Mouse (Mus musculus) liver, adult 2 months (tissue): Measurements from ENCODE around the gene Rpgrip1l. TPM values are rescaled to one million over a fixed set of nuclear protein-coding genes. Genes with fewer than 3 reads are reported as not detected.
A peak's percentile ranks its signal among the peaks of the same experiment; 100 is the strongest.

Experiments
- DNase-seq: peaks from one replicate; pipeline ENCODE4 v3.0.0-alpha.2; 2011; ENCODE audit warnings: low read depth, low spot score; ENCODE audit errors: extremely low read depth
- H3K27ac ChIP-seq: fragments of 200-500 bp; replicated peaks from 2 replicates; pipeline ENCODE4 v1.5.1; 2012; ENCODE audit warnings: low read depth, mild to moderate bottlenecking, control low read depth, inconsistent platforms, low read length; ENCODE audit not compliant: insufficient read depth
- H3K27me3 ChIP-seq: fragments of 200-500 bp; 2 replicates; pipeline ENCODE4 v1.6.1; 2012; ENCODE audit warnings: mild to moderate bottlenecking, moderate library complexity, low read length, inconsistent platforms; ENCODE audit not compliant: control insufficient read depth, insufficient read depth
- H3K36me3 ChIP-seq: fragments of 200-500 bp; 2 replicates; pipeline ENCODE4 v1.6.1; 2012; ENCODE audit warnings: low read length, inconsistent platforms; ENCODE audit not compliant: control insufficient read depth, insufficient read depth
- H3K4me1 ChIP-seq: fragments of 200-500 bp; 2 replicates; pipeline ENCODE4 v1.6.1; 2011; ENCODE audit warnings: low read length; ENCODE audit not compliant: control insufficient read depth, insufficient read depth
- H3K4me3 ChIP-seq: fragments of 200-500 bp; 2 replicates; pipeline ENCODE4 v1.5.1; 2011; ENCODE audit warnings: low read depth, mild to moderate bottlenecking, control low read depth, low read length, moderate library complexity; ENCODE audit not compliant: insufficient read depth
- H3K79me2 ChIP-seq: fragments of 200-500 bp; 2 replicates; pipeline ENCODE4 v1.6.1; 2012; ENCODE audit warnings: inconsistent platforms, mild to moderate bottlenecking, low read length, moderate library complexity; ENCODE audit not compliant: control insufficient read depth, insufficient read depth
- H3K9ac ChIP-seq: fragments of 200-500 bp; 2 replicates; pipeline ENCODE4 v1.6.1; 2012; ENCODE audit warnings: low read depth, mild to moderate bottlenecking, control low read depth, inconsistent platforms, low read length
- CTCF ChIP-seq: fragments of 200-500 bp; IDR thresholded peaks from 2 replicates; pipeline ENCODE4 v1.5.1; 2011; ENCODE audit warnings: low read depth, low read length, control low read depth
- POLR2A ChIP-seq: fragments of 200-500 bp; IDR thresholded peaks from 2 replicates; pipeline ENCODE4 v1.6.1; 2011; ENCODE audit warnings: low read length, control low read depth; ENCODE audit not compliant: insufficient read depth; ENCODE audit errors: extremely low read depth
- WGBS: fragments of 180-500 bp; shearing (Covaris S2); methylation state at CpG from one replicate; pipeline ENCODE4 v1.1.7; 2018; 5-methylcytosine and 5-hydroxymethylcytosine counted together
- polyA plus RNA-seq: library from polyadenylated mRNA; depleted of rRNA; stranded (reverse); fragments of >200 nt; gene quantifications from 2 replicates; pipeline ENCODE4 v1.2.3, GENCODE M21; 2012
- total RNA-seq: library from RNA; depleted of rRNA; stranded (reverse); fragments of >200 nt; gene quantifications from 2 replicates; pipeline ENCODE4 v1.2.3, GENCODE M21; 2014

The Rpgrip1l gene
- total and polyA plus RNA-seq, 2 experiments: 0.22 to 2.5 TPM

- H3K27ac ChIP-seq: no peak overlapping the region
- H3K27me3 ChIP-seq: no peaks in the 10 kb centered on the region
- no peak overlapping the region for H3K4me3 ChIP-seq
- no peaks in the 10 kb centered on the region for H3K4me1 ChIP-seq
- H3K79me2 ChIP-seq: no peaks in the 10 kb centered on the region
- no peak overlapping the region for H3K9ac ChIP-seq
- DNase-seq: no peak
- H3K36me3 ChIP-seq: no peaks in the 10 kb centered on the region
- 89% methylated on average over 3 of the region's 3 CpGs for WGBS
- TF ChIP-seq CTCF (no peak), POLR2A (no peak)
These were observed 49.1 kb downstream of the Rpgrip1l start for GRCm38 (mm10) chr8:91263939-91264338.

- no peaks in the 10 kb centered on the region for H3K27me3 ChIP-seq
- WGBS: 47% methylated on average over 2 of the region's 2 CpGs
- no peak overlapping the region for H3K27ac ChIP-seq
- H3K79me2 ChIP-seq: no peaks in the 10 kb centered on the region
- no peak overlapping the region for H3K9ac ChIP-seq
- peak; percentile 61 for DNase-seq
- peak; percentile 79 for TF ChIP-seq CTCF
- TF ChIP-seq POLR2A: no peak
- H3K4me1 ChIP-seq: no peaks in the 10 kb centered on the region
- no peaks in the 10 kb centered on the region for H3K36me3 ChIP-seq
- no peak overlapping the region for H3K4me3 ChIP-seq
These were observed 51.5 kb downstream of the Rpgrip1l start for GRCm38 (mm10) chr8:91261598-91261997.

- TF ChIP-seq CTCF: no peak
- no peak for TF ChIP-seq POLR2A
- Histone ChIP-seq H3K27ac (no peak overlapping the region), H3K4me3 (no peak overlapping the region), H3K9ac (no peak overlapping the region), H3K4me1 (peaks cover 2% of the 10 kb centered on the region; the same call in 1 of the 2 replicates), H3K36me3 (peaks cover 6% of the 10 kb centered on the region; the same call in 1 of the 2 replicates), H3K27me3 (no peaks in the 10 kb centered on the region), H3K79me2 (no peaks in the 10 kb centered on the region)
- WGBS: 86% methylated on average over 6 of the region's 6 CpGs
- DNase-seq: no peak
These were observed 62.1 kb downstream of the Rpgrip1l start for GRCm38 (mm10) chr8:91250966-91251365.

- TF ChIP-seq POLR2A (no peak), CTCF (no peak)
- no peak for DNase-seq
- no peak overlapping the region for H3K27ac ChIP-seq
- no peaks in the 10 kb centered on the region for H3K27me3 ChIP-seq
- no peak overlapping the region for H3K4me3 ChIP-seq
- no peak overlapping the region for H3K9ac ChIP-seq
- no peaks in the 10 kb centered on the region for H3K79me2 ChIP-seq
- H3K4me1 ChIP-seq: peaks cover 6% of the 10 kb centered on the region; the same call in 1 of the 2 replicates
- H3K36me3 ChIP-seq: peaks cover 6% of the 10 kb centered on the region; the same call in 1 of the 2 replicates
- 98% methylated on average over 9 of the region's 9 CpGs for WGBS
These were observed 63.1 kb downstream of the Rpgrip1l start for GRCm38 (mm10) chr8:91249758-91250466.

- WGBS: 43% methylated on average over 4 of the region's 4 CpGs
These were observed 67.1 kb downstream of the Rpgrip1l start for GRCm38 (mm10) chr8:91245821-91246454.

GRCm38 (mm10) chr8:91242721-91243120 lies 70.3 kb downstream of the Rpgrip1l start:
- H3K4me1 ChIP-seq: peaks cover 6% of the 10 kb centered on the region; the same call in 1 of the 2 replicates
- H3K36me3 ChIP-seq: no peaks in the 10 kb centered on the region
- no peaks in the 10 kb centered on the region for H3K79me2 ChIP-seq
- H3K27ac ChIP-seq: no peak overlapping the region
- no peak overlapping the region for H3K4me3 ChIP-seq
- no peaks in the 10 kb centered on the region for H3K27me3 ChIP-seq
- DNase-seq: no peak
- WGBS: 95% methylated on average over 1 of the region's 1 CpGs
- TF ChIP-seq CTCF (no peak), POLR2A (no peak)
- no peak overlapping the region for H3K9ac ChIP-seq

More at GRCm38 (mm10) chr8:91245821-91246454, 67.1 kb downstream of the Rpgrip1l start:
- Histone ChIP-seq H3K4me3 (no peak overlapping the region), H3K79me2 (no peaks in the 10 kb centered on the region), H3K9ac (no peak overlapping the region), H3K36me3 (peaks cover 6% of the 10 kb centered on the region; the same call in 1 of the 2 replicates), H3K27me3 (no peaks in the 10 kb centered on the region), H3K4me1 (peaks cover 6% of the 10 kb centered on the region; the same call in 1 of the 2 replicates), H3K27ac (0 out of 2 replicates have a peak overlapping the region, but pooled peaks have one; percentile 35)
- TF ChIP-seq CTCF: no peak
- no peak for TF ChIP-seq POLR2A
- DNase-seq: peak; percentile 69
